Mouse (Mus musculus) frontal cortex, postnatal 36 days (tissue): ENCODE data around the gene Zfp646.
"Not testable (repeated sequence)": the region's sequence is repeated elsewhere in the genome, so short reads cannot be mapped to it uniquely, and the experiment has no call there.

Experiments used
- DNase-seq, 2 experiments: peaks; one replicate each; pipeline ENCODE4 v3.0.0; 2022; ENCODE audit warnings: low spot score in 2 of 2

Gene Zfp646

DNA sequence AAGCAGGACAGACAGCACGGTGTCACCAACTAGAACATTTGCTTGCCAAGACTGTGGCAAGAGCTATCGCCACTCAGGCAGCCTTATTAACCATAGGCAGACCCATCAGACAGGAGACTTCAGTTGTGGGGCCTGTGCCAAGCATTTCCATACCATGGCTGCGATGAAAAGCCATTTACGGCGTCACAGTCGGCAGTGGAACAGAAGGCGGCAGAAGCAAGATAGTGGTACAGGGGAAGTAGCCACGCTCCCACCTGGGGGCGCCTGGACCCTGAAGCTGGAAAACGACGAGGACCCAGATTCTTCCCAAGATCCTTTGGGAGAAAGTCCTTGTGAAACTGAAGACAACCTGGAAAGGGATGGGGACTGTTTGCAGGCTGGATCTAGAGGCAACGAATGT is 4.4 kb downstream of the Zfp646 start:
- DNase-seq = no peak

DNA sequence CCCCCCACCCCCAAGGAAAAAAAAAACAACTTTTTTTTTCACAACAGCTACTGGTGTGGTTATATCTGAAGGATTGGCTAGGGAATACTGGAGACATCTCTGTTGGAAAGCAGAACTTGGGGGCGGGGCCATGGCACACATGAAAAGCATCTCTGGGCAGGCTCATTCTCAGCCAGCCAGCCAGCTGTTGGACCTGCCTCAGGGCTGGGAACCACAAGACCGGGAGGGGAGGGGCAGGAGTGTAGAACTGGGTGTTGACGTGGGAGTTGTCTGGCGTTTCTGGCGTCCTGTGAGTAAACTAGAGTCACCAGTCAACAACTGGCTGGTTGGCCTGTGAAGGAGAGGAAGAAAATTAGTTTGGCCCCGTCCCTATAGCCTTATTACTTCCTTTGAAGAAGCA is 9.9 kb downstream of the Zfp646 start:
- peak in 1 of 2 experiments; percentile 19 for DNase-seq

- DNase-seq = no peak
Observed at GRCm38 (mm10) chr7:127886551-127886950, 10.5 kb downstream of the Zfp646 start.

- DNase-seq = no peak
Observed at GRCm38 (mm10) chr7:127887191-127887590, 11.2 kb downstream of the Zfp646 start.

DNA sequence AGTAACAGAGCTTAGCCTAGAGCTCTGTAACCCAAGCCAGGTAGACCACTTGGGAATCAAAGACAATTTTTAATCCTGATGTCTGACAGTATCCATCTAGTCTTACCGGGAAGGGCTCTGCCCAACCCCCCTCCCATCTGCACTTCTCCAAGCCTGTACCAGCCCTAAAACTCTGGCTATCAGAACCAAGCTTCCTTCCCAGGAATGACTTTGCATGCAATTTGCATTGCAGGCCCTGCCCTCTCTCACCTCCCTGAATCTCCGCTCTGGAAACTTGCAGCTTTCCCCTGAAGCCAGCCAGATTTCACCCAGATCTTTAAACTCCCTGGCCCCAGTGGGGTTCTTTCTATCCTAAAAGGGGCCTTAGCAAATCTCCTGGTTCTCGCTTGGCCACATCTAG is 11.8 kb downstream of the Zfp646 start:
- DNase-seq = no peak

- no peak for DNase-seq
Observed at GRCm38 (mm10) chr7:127888821-127889220, 12.8 kb downstream of the Zfp646 start.

GRCm38 (mm10) chr7:127890798-127891197 is 14.8 kb downstream of the Zfp646 start, which contains the start of gene Prss53:
Gene Prss53 (minus strand): TSS chr7:127890970.
- DNase-seq = no peak

- DNase-seq = no peak
Observed at GRCm38 (mm10) chr7:127894480-127894879, 18.5 kb downstream of the Zfp646 start.

DNA sequence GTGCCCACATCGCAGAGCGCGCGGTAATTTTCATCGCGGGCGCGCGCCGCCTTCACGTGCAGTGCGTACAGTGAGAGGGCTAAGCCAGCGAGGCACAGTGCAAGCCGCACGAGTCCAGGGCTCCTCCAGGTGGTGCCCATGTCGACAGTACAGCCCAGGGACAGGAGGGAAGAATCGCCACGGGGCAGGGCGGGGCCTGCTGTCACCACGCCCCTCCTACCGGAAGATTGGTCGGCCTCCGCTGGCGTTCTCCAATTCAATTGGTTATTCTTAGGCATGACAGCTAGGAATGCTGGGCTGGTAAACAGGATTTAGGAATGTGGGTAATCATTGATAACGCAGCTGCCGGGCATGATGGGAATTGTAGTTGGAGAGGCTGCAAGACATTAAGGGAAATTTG is 19.4 kb downstream of the Zfp646 start, which contains the start of the genes Gm21974 and Vkorc1:
Gm21974 (minus strand) TSS at position 13 of the 400 bp plus-strand sequence.
Vkorc1 (minus strand) TSS at position 176 of the 400 bp plus-strand sequence.
- DNase-seq = peak; percentile 92 to 97

- not testable (repeated sequence) for DNase-seq
Observed at GRCm38 (mm10) chr7:127895891-127896290, 19.9 kb downstream of the Zfp646 start.

DNA sequence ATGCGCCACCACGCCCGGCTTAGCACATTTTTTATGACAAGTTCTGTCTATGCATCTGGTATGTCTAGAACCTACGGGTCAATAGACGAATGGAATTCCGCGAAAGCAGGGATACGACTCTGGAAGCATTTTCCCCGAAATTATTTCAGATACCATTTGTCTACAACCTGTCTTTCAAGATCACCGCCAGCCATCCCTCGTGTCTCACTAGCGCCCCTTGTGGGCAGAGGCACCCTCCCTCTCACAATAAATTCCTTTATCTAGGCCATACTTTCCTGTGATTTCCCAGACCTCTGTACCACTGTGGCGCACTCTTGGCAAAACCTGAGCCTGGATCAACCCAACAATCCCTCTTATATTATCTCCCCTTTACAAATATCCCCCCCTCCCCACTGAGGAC is 20.4 kb downstream of the Zfp646 start:
- peak in 1 of 2 experiments; percentile 31 for DNase-seq

DNA sequence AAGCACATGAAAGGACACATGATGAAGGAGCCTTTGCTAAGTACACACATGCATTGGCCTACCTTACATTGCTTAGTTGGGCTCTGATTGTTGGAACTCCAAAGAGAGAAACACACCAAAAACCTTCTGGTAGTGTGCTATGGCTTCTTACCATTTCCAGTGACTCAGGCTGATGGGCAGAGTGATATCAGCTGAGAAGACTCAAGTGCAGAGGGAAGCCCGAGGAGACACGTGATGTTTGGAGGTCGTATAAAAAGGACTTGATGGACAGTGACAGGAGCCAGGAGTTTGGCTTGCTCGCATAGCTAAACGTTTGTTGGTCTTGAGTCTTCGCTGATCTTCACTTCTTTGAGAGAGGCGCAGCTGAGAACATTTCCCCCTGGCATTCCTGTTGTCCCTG is 21.5 kb downstream of the Zfp646 start:
- no peak for DNase-seq

DNA sequence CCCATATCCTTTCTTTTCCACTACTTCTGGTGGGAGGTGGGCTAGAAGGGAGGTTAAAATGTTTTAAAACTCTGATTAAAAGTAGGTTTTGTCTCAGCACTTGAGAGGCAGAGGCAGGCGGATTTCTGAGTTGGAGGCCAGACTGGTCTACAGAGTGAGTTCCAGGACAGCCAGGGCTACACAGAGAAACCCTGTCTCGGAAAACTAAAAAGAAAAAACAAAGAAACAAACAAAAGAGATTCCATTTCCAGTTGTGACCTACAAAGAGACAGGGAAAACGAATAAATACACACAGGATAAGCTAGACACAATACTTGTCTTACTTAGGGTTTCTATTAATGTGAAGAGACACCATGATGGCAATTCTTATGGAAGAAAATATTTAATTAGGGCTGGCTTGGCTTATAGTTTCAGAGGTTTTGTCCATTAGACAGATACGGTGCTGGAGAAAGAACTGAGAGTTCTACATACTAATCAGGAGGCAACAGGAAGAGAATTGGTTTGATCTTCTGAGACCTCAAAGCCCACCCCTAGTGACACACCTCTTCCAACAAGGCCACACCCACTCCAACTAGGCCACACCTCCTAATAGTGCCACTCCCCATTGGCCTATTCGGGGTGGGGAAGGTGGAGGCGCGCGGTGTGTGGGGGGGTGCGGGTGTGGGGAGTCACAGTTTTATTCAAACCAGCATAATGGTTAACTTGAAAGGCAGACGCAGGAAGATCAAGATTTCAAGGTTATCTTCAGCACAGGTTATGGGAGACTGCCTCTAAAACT is 22.3 kb downstream of the Zfp646 start:
- DNase-seq = no peak

DNA sequence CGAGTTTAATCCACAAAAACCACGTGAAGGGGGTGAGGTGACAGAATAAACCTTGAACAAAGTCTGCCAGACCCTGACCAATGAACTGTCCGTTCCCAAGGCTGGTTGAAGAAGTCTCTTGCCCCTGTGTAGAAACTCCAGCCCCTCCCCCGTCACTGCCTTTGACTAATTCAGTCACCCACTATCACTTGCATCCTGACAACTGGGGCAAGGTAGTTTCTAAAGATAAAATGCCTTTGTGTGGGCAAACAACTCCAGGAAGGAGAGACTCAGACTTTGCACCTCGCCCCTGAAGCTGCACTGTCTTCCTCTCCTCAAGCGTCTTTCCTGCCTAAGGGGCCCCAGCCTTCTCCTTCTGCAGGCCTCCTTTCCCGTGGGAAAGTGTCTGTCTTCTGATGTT is 24.0 kb downstream of the Zfp646 start:
- no peak for DNase-seq

DNA sequence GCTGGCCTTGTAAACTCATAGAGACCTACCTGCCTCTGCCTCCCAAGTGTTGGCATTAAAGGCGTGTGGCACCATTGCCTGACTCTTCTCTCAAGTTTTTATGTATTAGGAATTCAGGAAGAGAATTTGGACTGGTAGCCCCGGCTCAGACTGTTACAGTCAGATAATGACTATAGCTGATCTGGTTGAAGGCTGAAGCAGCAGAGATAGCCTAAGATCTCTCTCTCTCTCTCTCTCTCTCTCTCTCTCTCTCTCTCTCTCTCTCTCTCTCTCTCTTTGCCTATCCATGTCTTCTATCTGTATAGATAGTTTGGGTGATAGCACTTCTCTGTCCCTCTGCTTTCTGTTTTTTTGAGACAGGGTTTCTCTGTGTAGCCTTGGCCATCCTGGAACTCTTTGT is 25.8 kb downstream of the Zfp646 start:
- no peak for DNase-seq

- DNase-seq = peak; percentile 81 to 83
Observed at GRCm38 (mm10) chr7:127903971-127904796, 28.2 kb downstream of the Zfp646 start, which contains the start of gene Bckdk. Gene Bckdk (plus strand): TSS chr7:127904082.

DNA sequence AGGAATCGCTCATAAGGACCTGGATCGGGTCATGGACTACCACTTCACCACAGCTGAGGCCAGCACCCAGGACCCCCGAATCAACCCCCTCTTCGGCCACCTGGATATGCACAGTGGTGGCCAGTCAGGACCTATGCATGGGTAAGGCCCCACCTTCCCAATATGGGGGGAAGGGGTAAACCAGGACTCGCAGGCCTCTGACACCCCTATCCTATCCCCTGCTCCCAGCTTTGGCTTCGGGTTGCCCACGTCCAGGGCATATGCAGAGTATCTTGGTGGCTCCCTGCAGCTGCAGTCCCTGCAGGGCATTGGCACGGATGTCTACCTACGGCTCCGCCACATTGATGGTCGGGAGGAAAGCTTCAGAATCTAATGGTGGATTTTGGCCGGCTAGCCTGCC is 31.9 kb downstream of the Zfp646 start:
- DNase-seq = no peak

- DNase-seq = no peak
Observed at GRCm38 (mm10) chr7:127908656-127909055, 32.6 kb downstream of the Zfp646 start.

DNA sequence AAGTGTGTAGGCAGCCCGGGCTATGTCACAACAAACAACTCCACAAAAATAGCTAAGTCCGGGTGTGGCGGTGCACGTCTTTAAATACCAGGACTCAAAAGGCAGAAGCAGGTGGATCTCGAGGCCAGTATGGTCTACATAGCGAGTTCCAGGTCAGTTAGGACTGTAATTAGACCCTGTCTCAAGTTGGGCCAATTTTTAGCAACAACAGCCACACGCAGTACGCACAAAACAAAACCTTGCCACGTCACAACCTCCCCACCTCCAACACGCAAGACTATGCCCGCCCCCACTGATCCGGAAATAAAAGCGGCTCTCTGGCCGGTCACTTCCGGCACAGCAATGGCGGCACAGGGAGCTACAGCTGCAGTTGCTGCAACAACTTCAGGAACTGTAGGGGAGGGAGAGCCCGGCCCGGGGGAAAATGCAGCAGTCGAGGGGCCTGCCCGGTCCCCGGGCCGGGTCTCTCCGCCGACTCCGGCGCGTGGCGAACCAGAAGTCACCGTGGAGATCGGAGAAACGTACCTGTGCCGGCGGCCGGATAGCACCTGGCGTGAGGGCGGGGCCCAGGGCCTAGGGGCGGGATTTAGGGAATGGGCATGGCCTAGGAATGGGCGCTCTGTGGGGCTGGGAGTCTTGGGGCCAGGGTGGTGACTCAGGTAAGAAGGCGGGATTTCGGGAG is 36.3 kb downstream of the Zfp646 start, which contains the start of gene Kat8:
Kat8 (plus strand) TSS at position 327 of the 682 bp plus-strand sequence.
- DNase-seq = peak; percentile 85 to 89

DNA sequence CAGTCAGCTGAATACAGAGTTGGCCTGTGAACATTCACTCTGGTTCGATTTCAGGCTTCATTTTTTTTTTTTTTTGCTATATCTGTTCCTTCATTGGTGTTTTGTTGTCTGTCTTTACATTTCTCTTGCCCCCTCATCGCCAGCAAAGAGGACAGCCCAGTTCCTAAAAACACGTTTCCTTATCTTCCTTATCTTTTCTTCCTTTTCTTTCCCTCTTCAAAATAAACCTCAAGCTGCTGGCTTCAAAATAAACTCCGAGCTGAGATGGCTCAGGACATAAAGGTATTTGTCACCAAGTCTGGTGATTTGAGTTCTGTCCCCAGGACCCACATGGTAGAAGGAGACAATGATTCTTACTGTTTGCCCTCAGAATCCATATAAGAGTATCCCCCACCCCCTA is 36.9 kb downstream of the Zfp646 start:
- DNase-seq = no peak

DNA sequence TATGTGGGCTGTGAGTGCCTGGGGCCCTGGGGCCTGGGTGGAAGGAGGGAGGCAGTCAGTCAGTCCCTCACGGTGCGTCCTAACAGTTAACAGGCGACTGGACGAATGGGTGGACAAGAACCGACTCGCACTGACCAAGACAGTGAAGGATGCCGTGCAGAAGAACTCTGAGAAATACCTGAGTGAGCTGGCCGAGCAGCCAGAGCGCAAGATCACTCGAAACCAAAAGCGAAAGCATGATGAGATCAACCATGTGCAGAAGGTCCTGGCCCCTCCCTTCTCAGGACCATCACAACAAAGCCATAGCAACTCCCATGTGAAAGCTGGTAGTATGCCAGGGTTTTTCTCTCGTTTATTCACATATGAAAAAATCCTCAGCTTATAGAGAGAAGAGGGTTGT is 39.3 kb downstream of the Zfp646 start:
- no peak for DNase-seq

DNA sequence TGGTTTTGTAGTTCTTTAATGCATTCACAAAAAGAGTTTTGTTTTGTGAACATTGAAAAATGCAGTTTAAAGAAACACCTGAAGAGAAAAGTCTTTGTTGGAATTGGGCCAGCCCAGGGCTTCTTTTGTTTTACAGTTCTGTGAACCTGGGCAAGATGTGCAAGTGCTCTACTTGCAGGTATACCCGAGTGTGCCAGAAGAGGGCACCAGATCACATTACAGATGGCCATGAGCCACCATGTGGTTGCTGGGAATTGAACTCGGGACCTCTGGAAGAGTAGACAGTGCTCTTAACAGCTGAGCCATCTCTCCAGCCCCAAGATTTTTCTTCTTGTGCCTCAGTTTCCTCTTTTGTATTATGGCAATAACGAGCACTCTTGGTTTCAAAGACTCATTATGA is 42.2 kb downstream of the Zfp646 start:
- DNase-seq = peak in 1 of 2 experiments; percentile 43
